Mouse (Mus musculus): ENCODE data around the gene Rusc1. TPM values are rescaled to one million over a fixed set of nuclear protein-coding genes. Genes with fewer than 3 reads are reported as not detected.
A peak's percentile ranks its signal among the peaks of the same experiment; 100 is the strongest.

The Rusc1 gene
- polyA plus RNA-seq, 1 experiment from 2014 or later, result 16.7 TPM

GRCm38 (mm10) chr3:89101812-89102494 is 8.8 kb upstream of the Rusc1 start, which contains the start of gene Fdps:
TSS of gene Fdps (minus strand) at chr3:89101959.
- peaks cover 28% of the 10 kb centered on the region; the same call in 1 of the 2 replicates for H3K36me3 ChIP-seq (ENCODE audit: control insufficient read depth, insufficient read depth, low read length)
- ATAC-seq (ENCODE audit: low FRiP score, low TSS enrichment), result peak; percentile 99
- peak within 1 kb of the TSS; percentile 82 for H3K4me3 ChIP-seq (ENCODE audit: low read length)
- H3K27me3 ChIP-seq (ENCODE audit: control insufficient read depth, insufficient read depth, low read length), result no peaks in the 10 kb centered on the region
- peak within 1 kb of the TSS; percentile 74 for H3K9ac ChIP-seq (ENCODE audit: low read depth, low read length)
- H3K9me3 ChIP-seq (ENCODE audit: control insufficient read depth, low read length), result no peaks in the 10 kb centered on the region
- under 1% methylated on average over 26 of the region's 26 CpGs for WGBS
- H3K4me1 ChIP-seq (ENCODE audit: control insufficient read depth, insufficient read depth, low read length), result peaks cover 15% of the 10 kb centered on the region
- H3K4me2 ChIP-seq (replicated peaks; ENCODE audit: low read depth, low read length), result peak within 1 kb of the TSS; percentile 91
- H3K27ac ChIP-seq (ENCODE audit: low read depth, low read length), result peak within 1 kb of the TSS; percentile 55; the same call in 1 of the 2 replicates

- H3K4me2 ChIP-seq (replicated peaks; ENCODE audit: low read depth, low read length), result peak overlapping the region; percentile 91
- no peaks in the 10 kb centered on the region for H3K27me3 ChIP-seq (ENCODE audit: control insufficient read depth, insufficient read depth, low read length)
- peak overlapping the region; percentile 74 for H3K9ac ChIP-seq (ENCODE audit: low read depth, low read length)
- H3K9me3 ChIP-seq (ENCODE audit: control insufficient read depth, low read length), result no peaks in the 10 kb centered on the region
- 0 out of 2 replicates have a peak overlapping the region, but pooled peaks have one; percentile 55 for H3K27ac ChIP-seq (ENCODE audit: low read depth, low read length)
- WGBS, result 1% methylated on average over 19 of the region's 19 CpGs
- peak overlapping the region; percentile 82 for H3K4me3 ChIP-seq (ENCODE audit: low read length)
- peaks cover 15% of the 10 kb centered on the region for H3K4me1 ChIP-seq (ENCODE audit: control insufficient read depth, insufficient read depth, low read length)
- ATAC-seq (ENCODE audit: low FRiP score, low TSS enrichment), result peak; percentile 16; the same call in 1 of the 2 replicates
- peaks cover 33% of the 10 kb centered on the region; the same call in 1 of the 2 replicates for H3K36me3 ChIP-seq (ENCODE audit: control insufficient read depth, insufficient read depth, low read length)
These were observed 8.3 kb upstream of the Rusc1 start for GRCm38 (mm10) chr3:89101459-89101811.

GRCm38 (mm10) chr3:89100811-89101210 is 7.7 kb upstream of the Rusc1 start, which contains the start of gene Gm43738:
TSS of gene Gm43738 (minus strand) at chr3:89101099.
- H3K9ac ChIP-seq (ENCODE audit: low read depth, low read length), result peak within 1 kb of the TSS; percentile 74
- H3K4me3 ChIP-seq (ENCODE audit: low read length), result peak within 1 kb of the TSS; percentile 82
- H3K36me3 ChIP-seq (ENCODE audit: control insufficient read depth, insufficient read depth, low read length), result peaks cover 39% of the 10 kb centered on the region; the same call in 1 of the 2 replicates
- H3K4me2 ChIP-seq (replicated peaks; ENCODE audit: low read depth, low read length), result peak within 1 kb of the TSS; percentile 91
- WGBS, result 49% methylated on average over 7 of the region's 7 CpGs
- no peaks in the 10 kb centered on the region for H3K9me3 ChIP-seq (ENCODE audit: control insufficient read depth, low read length)
- ATAC-seq (ENCODE audit: low FRiP score, low TSS enrichment), result no peak
- 0 out of 2 replicates have a peak within 1 kb of the TSS, but pooled peaks have one; percentile 55 for H3K27ac ChIP-seq (ENCODE audit: low read depth, low read length)
- no peaks in the 10 kb centered on the region for H3K27me3 ChIP-seq (ENCODE audit: control insufficient read depth, insufficient read depth, low read length)
- H3K4me1 ChIP-seq (ENCODE audit: control insufficient read depth, insufficient read depth, low read length), result peaks cover 15% of the 10 kb centered on the region

GRCm38 (mm10) chr3:89094021-89094420 is 910 bp upstream of the Rusc1 start:
- peaks cover 14% of the 10 kb centered on the region for H3K27me3 ChIP-seq (ENCODE audit: control insufficient read depth, insufficient read depth, low read length)
- no peak overlapping the region for H3K9ac ChIP-seq (ENCODE audit: low read depth, low read length)
- peaks cover 44% of the 10 kb centered on the region for H3K36me3 ChIP-seq (ENCODE audit: control insufficient read depth, insufficient read depth, low read length)
- H3K4me2 ChIP-seq (replicated peaks; ENCODE audit: low read depth, low read length), result no peak overlapping the region
- no peak overlapping the region for H3K4me3 ChIP-seq (ENCODE audit: low read length)
- no peak overlapping the region for H3K27ac ChIP-seq (ENCODE audit: low read depth, low read length)
- H3K4me1 ChIP-seq (ENCODE audit: control insufficient read depth, insufficient read depth, low read length), result peaks cover 18% of the 10 kb centered on the region; the same call in 1 of the 2 replicates
- 74% methylated on average over 10 of the region's 10 CpGs for WGBS
- no peaks in the 10 kb centered on the region for H3K9me3 ChIP-seq (ENCODE audit: control insufficient read depth, low read length)
- no peak for ATAC-seq (ENCODE audit: low FRiP score, low TSS enrichment)

GRCm38 (mm10) chr3:89092509-89093090 is 511 bp downstream of the Rusc1 start:
- peak overlapping the region; percentile 32 for H3K9ac ChIP-seq (ENCODE audit: low read depth, low read length)
- H3K4me1 ChIP-seq (ENCODE audit: control insufficient read depth, insufficient read depth, low read length), result peaks cover 26% of the 10 kb centered on the region; the same call in 1 of the 2 replicates
- H3K27me3 ChIP-seq (ENCODE audit: control insufficient read depth, insufficient read depth, low read length), result peaks cover 18% of the 10 kb centered on the region
- no peak for ATAC-seq (ENCODE audit: low FRiP score, low TSS enrichment)
- peaks cover 31% of the 10 kb centered on the region for H3K36me3 ChIP-seq (ENCODE audit: control insufficient read depth, insufficient read depth, low read length)
- peak overlapping the region; percentile 70 for H3K4me3 ChIP-seq (ENCODE audit: low read length)
- H3K27ac ChIP-seq (ENCODE audit: low read depth, low read length), result no peak overlapping the region
- 19% methylated on average over 11 of the region's 11 CpGs for WGBS
- H3K9me3 ChIP-seq (ENCODE audit: control insufficient read depth, low read length), result no peaks in the 10 kb centered on the region
- peak overlapping the region; percentile 48 for H3K4me2 ChIP-seq (replicated peaks; ENCODE audit: low read depth, low read length)

- peaks cover 18% of the 10 kb centered on the region for H3K27me3 ChIP-seq (ENCODE audit: control insufficient read depth, insufficient read depth, low read length)
- H3K27ac ChIP-seq (ENCODE audit: low read depth, low read length), result no peak overlapping the region
- peak overlapping the region; percentile 70; the same call in 1 of the 2 replicates for H3K4me3 ChIP-seq (ENCODE audit: low read length)
- WGBS, result 8% methylated on average over 20 of the region's 20 CpGs
- H3K9ac ChIP-seq (ENCODE audit: low read depth, low read length), result no peak overlapping the region
- peaks cover 27% of the 10 kb centered on the region; the same call in 1 of the 2 replicates for H3K4me1 ChIP-seq (ENCODE audit: control insufficient read depth, insufficient read depth, low read length)
- peaks cover 25% of the 10 kb centered on the region for H3K36me3 ChIP-seq (ENCODE audit: control insufficient read depth, insufficient read depth, low read length)
- no peaks in the 10 kb centered on the region for H3K9me3 ChIP-seq (ENCODE audit: control insufficient read depth, low read length)
- ATAC-seq (ENCODE audit: low FRiP score, low TSS enrichment), result no peak
- peak overlapping the region; percentile 100 for H3K4me2 ChIP-seq (replicated peaks; ENCODE audit: low read depth, low read length)
These were observed 1.2 kb downstream of the Rusc1 start for GRCm38 (mm10) chr3:89091811-89092508.

GRCm38 (mm10) chr3:89090694-89091655 is 2.1 kb downstream of the Rusc1 start:
- ATAC-seq (ENCODE audit: low FRiP score, low TSS enrichment), result peak; percentile 72
- Histone ChIP-seq H3K27me3 (ENCODE audit: control insufficient read depth, insufficient read depth, low read length) (peaks cover 18% of the 10 kb centered on the region), H3K27ac (ENCODE audit: low read depth, low read length) (peak overlapping the region; percentile 52; the same call in 1 of the 2 replicates), H3K4me2 (replicated peaks; ENCODE audit: low read depth, low read length) (peak overlapping the region; percentile 100), H3K36me3 (ENCODE audit: control insufficient read depth, insufficient read depth, low read length) (peaks cover 15% of the 10 kb centered on the region), H3K9me3 (ENCODE audit: control insufficient read depth, low read length) (no peaks in the 10 kb centered on the region), H3K4me3 (ENCODE audit: low read length) (peak overlapping the region; percentile 70), H3K9ac (ENCODE audit: low read depth, low read length) (peak overlapping the region; percentile 74), H3K4me1 (ENCODE audit: control insufficient read depth, insufficient read depth, low read length) (peaks cover 27% of the 10 kb centered on the region; the same call in 1 of the 2 replicates)
- 1% methylated on average over 64 of the region's 74 CpGs for WGBS
